Mouse (Mus musculus) adrenal gland, postnatal 25 days (tissue): ENCODE data around the gene Trio. TPM values are rescaled to one million over a fixed set of nuclear protein-coding genes. Genes with fewer than 3 reads are reported as not detected.
A peak's percentile ranks its signal among the peaks of the same experiment; 100 is the strongest.

Experiments used
- DNase-seq: peaks from one replicate; pipeline ENCODE4 v3.0.0; 2021; ENCODE audit warnings: mixed read lengths
- total RNA-seq: library from RNA; stranded (reverse); gene quantifications from 2 replicates; pipeline ENCODE4 v1.2.3, GENCODE M21; 2021

Trio gene
- total RNA-seq, 1 experiment from 2014 or later = 85.2 TPM

GRCm38 (mm10) chr15:27944898-27945297, 80.8 kb downstream of the Trio start:
- DNase-seq = no peak

- DNase-seq = peak; percentile 50
Observed at GRCm38 (mm10) chr15:27943486-27944195, 82.0 kb downstream of the Trio start.

- DNase-seq = no peak
Observed at GRCm38 (mm10) chr15:27942148-27942847, 83.3 kb downstream of the Trio start.

- DNase-seq = no peak
Observed at GRCm38 (mm10) chr15:27941441-27941840, 84.2 kb downstream of the Trio start.

GRCm38 (mm10) chr15:27941020-27941419, 84.6 kb downstream of the Trio start:
- no peak for DNase-seq

- DNase-seq = no peak
Observed at GRCm38 (mm10) chr15:27940032-27940431, 85.6 kb downstream of the Trio start.

GRCm38 (mm10) chr15:27938886-27939285, 86.8 kb downstream of the Trio start:
- no peak for DNase-seq

- no peak for DNase-seq
Observed at GRCm38 (mm10) chr15:27937861-27938833, 87.5 kb downstream of the Trio start.

GRCm38 (mm10) chr15:27937003-27937860, 88.4 kb downstream of the Trio start:
- peak; percentile 50 for DNase-seq

GRCm38 (mm10) chr15:27935772-27936746, 89.6 kb downstream of the Trio start:
- DNase-seq = no peak

GRCm38 (mm10) chr15:27933270-27933669, 92.4 kb downstream of the Trio start:
- DNase-seq = no peak

GRCm38 (mm10) chr15:27931891-27932290, 93.8 kb downstream of the Trio start:
- DNase-seq = no peak

GRCm38 (mm10) chr15:27931459-27931858, 94.2 kb downstream of the Trio start:
- no peak for DNase-seq

GRCm38 (mm10) chr15:27927614-27928013, 98.0 kb downstream of the Trio start:
- DNase-seq = no peak

GRCm38 (mm10) chr15:27926941-27927340, 98.7 kb downstream of the Trio start:
- no peak for DNase-seq

- DNase-seq = no peak
Observed at GRCm38 (mm10) chr15:27926450-27926849, 99.2 kb downstream of the Trio start.

GRCm38 (mm10) chr15:27925865-27926264, 99.8 kb downstream of the Trio start:
- DNase-seq = no peak

GRCm38 (mm10) chr15:27925004-27925635, 100.5 kb downstream of the Trio start:
- no peak for DNase-seq

GRCm38 (mm10) chr15:27923987-27924341, 101.7 kb downstream of the Trio start:
- no peak for DNase-seq
